Mouse (Mus musculus): ENCODE data around the gene Ebf1. TPM values are rescaled to one million over a fixed set of nuclear protein-coding genes. Genes with fewer than 3 reads are reported as not detected.
A peak's percentile ranks its signal among the peaks of the same experiment; 100 is the strongest.

Ebf1 gene
- polyA plus RNA-seq, 1 experiment from 2014 or later: 43.7 TPM

DNA sequence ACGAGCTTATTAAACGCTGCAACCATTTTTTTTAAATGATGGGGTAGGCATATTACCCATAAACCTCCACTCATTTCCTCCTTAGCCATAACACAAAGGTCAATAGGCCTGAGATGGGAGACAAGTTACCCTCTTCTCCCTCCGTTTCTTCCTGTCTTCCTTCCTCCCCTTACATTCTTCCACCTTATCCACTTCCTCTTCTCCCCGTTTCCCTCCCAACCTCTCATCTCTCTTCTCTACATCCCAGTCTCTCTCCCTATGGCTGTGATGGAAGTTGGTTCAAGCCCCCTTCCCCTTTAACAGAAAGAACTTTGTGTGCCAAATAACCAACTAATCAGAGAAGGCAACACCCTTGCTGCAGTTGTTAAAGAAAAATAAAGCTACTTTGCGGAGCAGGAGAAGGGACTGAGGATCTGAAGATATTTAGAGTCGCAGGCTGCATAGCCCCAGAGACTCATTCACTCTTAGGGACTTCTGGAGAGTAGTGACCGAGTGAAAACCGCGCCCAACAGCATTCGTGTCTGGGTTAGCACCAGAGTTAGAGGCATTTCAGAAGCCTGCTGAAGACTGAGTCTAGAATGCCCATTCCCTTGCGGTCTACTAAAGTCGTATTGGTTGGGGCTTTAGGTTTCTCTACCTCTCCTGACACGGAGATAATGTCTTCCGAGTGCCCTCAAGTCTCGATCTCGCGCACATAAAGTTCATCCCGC, 884 bp upstream of the Ebf1 start:
- Histone ChIP-seq H3K4me2 (ENCODE audit: low read length) (peak overlapping the region; percentile 69), H3K9me3 (ENCODE audit: control insufficient read depth, low read length) (no peaks in the 10 kb centered on the region), H3K4me1 (replicated peaks; ENCODE audit: control insufficient read depth, insufficient read depth, low read length) (peaks cover 32% of the 10 kb centered on the region), H3K27me3 (replicated peaks; ENCODE audit: control insufficient read depth, insufficient read depth, low read length) (peaks cover 67% of the 10 kb centered on the region), H3K9ac (replicated peaks; ENCODE audit: low read depth, low read length) (no peak overlapping the region), H3K27ac (ENCODE audit: low read length) (no peak overlapping the region), H3K36me3 (ENCODE audit: control insufficient read depth, insufficient read depth) (no peaks in the 10 kb centered on the region), H3K4me3 (replicated peaks; ENCODE audit: low read length) (peak overlapping the region; percentile 39)
- ATAC-seq: no peak
- 10% methylated on average over 18 of the region's 18 CpGs for WGBS

DNA sequence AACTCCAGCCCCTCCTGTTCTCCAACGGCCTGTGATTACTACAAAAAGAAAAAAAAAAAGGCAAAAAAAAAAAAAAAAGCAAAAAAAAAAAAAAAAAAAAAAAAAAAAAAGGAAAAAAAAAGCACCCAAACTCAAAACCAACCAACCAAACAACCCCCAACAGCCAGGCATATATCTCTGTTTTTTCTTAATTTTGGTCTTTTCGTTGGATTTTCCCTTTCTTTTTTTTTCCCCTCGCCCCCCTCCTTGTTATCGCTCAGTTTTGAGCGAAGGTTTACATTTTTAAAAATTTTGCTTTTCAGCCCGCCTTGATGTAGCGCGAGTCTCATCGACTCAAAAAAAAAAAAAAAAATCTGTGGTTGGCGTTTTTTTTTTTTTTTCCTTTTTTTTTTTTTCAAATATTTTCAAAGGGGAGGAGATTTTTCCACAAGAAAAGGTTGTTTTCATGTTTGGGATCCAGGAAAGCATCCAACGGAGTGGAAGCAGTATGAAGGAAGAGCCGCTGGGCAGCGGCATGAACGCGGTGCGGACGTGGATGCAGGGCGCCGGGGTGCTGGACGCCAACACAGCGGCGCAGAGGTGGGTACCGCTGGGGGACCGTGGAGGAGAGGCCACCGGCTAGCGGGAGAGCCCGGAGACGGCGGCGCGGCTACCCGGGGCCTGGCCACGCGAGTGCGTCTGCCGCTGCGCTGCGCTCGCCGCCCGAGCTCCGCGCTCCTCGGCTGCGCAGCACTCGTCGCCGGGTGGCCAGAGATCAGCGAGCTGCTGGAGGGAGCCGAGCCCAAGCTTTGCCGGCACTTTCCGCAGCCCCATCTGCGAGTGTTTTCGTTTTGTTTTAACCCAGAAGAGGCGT, 843 bp downstream of the Ebf1 start:
- peak overlapping the region; percentile 76 for H3K27ac ChIP-seq (ENCODE audit: low read length)
- 0 out of 2 replicates have a peak, but pooled peaks cover 2% of the 10 kb centered on the region for H3K9me3 ChIP-seq (ENCODE audit: control insufficient read depth, low read length)
- H3K4me1 ChIP-seq (replicated peaks; ENCODE audit: control insufficient read depth, insufficient read depth, low read length): peaks cover 26% of the 10 kb centered on the region
- H3K9ac ChIP-seq (replicated peaks; ENCODE audit: low read depth, low read length): peak overlapping the region; percentile 65
- ATAC-seq: peak; percentile 56
- peak overlapping the region; percentile 52 for H3K4me3 ChIP-seq (replicated peaks; ENCODE audit: low read length)
- H3K36me3 ChIP-seq (ENCODE audit: control insufficient read depth, insufficient read depth): no peaks in the 10 kb centered on the region
- peak overlapping the region; percentile 69 for H3K4me2 ChIP-seq (ENCODE audit: low read length)
- 0% methylated on average over 54 of the region's 55 CpGs for WGBS
- peaks cover 65% of the 10 kb centered on the region for H3K27me3 ChIP-seq (replicated peaks; ENCODE audit: control insufficient read depth, insufficient read depth, low read length)

DNA sequence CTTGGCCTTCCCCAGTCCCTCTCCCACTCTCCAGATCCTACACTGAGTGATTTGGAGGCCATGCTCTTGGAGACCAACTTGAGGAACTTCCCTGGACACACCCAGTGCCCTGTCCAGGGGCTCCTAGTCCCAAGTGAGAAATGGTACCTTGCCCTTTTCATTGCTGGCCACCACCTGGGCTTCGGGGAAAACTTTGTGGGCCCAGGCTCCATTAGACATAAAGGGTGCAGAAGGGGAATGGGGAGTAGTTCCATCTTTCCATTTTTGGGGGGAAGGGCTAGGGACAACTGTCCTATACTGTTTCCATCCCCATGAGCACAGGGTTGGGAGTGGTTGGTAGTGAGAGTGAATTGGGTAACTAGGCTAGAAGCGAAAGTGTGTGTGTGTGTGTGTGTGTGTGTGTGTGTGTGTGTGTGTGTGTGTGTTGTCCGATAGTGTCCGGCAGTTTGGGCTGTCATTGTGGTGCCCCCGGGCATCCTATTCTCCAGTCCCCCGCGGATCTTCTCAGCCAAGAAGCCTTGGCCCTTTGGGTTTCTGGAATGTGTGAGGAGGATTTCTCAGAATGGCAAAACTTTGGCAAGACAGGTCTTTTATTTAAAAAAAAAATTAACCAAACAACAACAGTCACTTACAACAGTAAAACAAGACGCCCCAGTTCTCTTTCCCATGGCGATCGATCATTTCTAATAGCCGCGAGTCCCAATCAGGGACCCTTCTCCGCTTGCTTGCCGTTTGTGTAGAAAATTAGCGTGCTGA, 2.2 kb downstream of the Ebf1 start:
- peak overlapping the region; percentile 35 for H3K4me2 ChIP-seq (ENCODE audit: low read length)
- peaks cover 20% of the 10 kb centered on the region for H3K4me1 ChIP-seq (replicated peaks; ENCODE audit: control insufficient read depth, insufficient read depth, low read length)
- 0 out of 2 replicates have a peak, but pooled peaks cover 2% of the 10 kb centered on the region for H3K9me3 ChIP-seq (ENCODE audit: control insufficient read depth, low read length)
- ATAC-seq: no peak
- H3K36me3 ChIP-seq (ENCODE audit: control insufficient read depth, insufficient read depth): no peaks in the 10 kb centered on the region
- H3K9ac ChIP-seq (replicated peaks; ENCODE audit: low read depth, low read length): no peak overlapping the region; the same call in none of the 2 replicates
- H3K27me3 ChIP-seq (replicated peaks; ENCODE audit: control insufficient read depth, insufficient read depth, low read length): peaks cover 60% of the 10 kb centered on the region
- peak overlapping the region; percentile 53 for H3K27ac ChIP-seq (ENCODE audit: low read length)
- peak overlapping the region; percentile 37 for H3K4me3 ChIP-seq (replicated peaks; ENCODE audit: low read length)
- WGBS: 1% methylated on average over 15 of the region's 15 CpGs

DNA sequence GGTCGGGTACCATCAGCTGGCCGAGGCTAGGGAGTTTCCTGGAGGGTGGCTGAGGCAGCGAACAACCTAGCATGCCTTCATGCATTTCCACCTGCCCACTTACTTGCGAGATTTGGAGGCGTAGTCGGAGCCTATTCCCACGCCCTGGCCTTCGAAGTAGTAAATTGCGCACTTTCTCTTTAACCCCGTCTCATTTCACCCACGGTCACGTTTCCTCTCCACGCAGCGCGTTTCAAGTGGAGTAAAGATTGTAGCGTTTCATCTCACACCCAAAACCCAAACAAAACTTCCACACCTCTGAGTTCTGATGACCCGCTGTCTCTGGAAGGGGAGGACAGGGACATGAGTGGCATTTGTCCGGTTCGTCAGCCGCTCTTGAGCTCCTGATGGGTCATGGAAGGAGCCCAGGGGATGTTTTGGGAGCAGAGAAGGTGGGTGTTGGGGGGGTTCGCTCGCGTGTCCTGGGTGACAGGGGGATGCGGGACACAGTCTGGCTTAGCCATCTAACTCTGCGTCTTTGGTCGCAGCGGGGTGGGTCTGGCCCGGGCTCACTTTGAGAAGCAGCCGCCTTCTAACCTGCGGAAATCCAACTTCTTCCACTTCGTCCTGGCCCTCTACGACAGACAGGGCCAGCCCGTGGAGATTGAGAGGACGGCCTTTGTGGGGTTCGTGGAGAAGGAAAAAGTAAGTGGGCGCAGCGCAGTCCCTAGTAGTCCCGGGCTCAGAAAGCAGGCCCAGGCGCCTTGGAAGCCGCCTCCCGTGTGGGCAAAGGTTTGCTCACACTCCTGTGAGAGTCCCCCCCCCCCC, 3.0 kb downstream of the Ebf1 start:
- H3K27ac ChIP-seq (ENCODE audit: low read length): peak overlapping the region; percentile 31; the same call in 1 of the 2 replicates
- 2% methylated on average over 41 of the region's 41 CpGs for WGBS
- ATAC-seq: no peak
- H3K4me2 ChIP-seq (ENCODE audit: low read length): peak overlapping the region; percentile 35
- peaks cover 60% of the 10 kb centered on the region for H3K27me3 ChIP-seq (replicated peaks; ENCODE audit: control insufficient read depth, insufficient read depth, low read length)
- H3K36me3 ChIP-seq (ENCODE audit: control insufficient read depth, insufficient read depth): no peaks in the 10 kb centered on the region
- H3K4me1 ChIP-seq (replicated peaks; ENCODE audit: control insufficient read depth, insufficient read depth, low read length): peaks cover 20% of the 10 kb centered on the region
- peak overlapping the region; percentile 33; the same call in 1 of the 2 replicates for H3K9ac ChIP-seq (replicated peaks; ENCODE audit: low read depth, low read length)
- peak overlapping the region; percentile 37 for H3K4me3 ChIP-seq (replicated peaks; ENCODE audit: low read length)
- 0 out of 2 replicates have a peak, but pooled peaks cover 2% of the 10 kb centered on the region for H3K9me3 ChIP-seq (ENCODE audit: control insufficient read depth, low read length)

DNA sequence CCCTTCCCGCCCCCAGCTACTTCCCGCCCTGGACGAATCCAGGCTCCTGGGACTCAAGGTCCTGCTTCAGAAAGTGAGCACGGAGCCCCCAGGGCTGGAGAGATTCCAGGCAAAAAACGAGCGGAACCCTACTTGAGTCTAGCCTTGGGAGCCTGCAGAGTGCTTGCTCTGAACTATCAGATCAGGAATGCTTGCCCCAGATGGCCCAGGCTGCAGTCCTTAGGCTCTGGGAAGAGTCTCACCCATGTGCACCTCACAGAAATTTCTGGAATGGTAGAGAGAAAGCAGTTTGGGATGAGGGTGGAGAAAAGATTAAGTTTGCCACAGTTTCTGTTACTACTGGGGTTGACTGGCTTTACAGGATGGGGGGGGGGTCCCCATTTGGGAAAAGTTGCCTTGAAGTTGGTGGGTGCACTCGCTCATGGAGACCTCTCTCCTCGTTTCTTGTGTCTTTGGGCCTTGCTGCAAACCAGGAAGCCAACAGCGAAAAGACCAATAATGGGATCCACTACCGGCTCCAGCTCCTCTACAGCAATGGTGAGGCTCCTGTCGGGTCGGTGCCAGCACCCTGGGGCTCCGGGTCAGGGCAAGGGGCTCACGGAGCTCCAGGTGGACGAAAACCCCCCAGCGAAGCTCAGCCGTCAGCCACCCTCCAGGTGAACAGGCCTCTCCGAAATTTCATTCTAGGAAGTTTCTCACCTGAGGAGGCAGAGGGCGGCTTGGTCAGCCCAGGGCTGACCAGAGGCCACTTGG, 3.8 kb downstream of the Ebf1 start:
- Histone ChIP-seq H3K27ac (ENCODE audit: low read length) (no peak overlapping the region; the same call in 1 of the 2 replicates), H3K9ac (replicated peaks; ENCODE audit: low read depth, low read length) (peak overlapping the region; percentile 25; the same call in 1 of the 2 replicates)

DNA sequence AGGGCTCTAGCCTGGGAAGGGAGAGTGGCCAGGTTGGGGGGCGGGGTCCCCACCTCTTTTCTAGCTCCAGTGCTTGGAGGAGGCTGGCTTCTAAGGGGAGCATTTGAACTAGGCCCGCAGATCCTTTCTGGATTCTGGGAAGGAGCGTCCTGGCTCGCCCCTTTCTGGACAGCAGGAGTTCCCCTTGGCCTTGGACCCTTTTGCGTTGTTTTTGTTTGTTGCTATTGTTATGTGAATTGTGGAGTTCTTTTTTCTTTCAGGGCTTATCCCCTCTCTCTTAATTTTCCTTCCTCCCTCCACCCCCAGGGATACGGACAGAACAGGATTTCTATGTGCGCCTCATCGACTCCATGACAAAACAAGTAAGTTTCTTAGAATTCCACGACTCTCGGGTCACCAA, 4.5 kb downstream of the Ebf1 start:
- H3K9ac ChIP-seq (replicated peaks; ENCODE audit: low read depth, low read length): no peak overlapping the region
- H3K27ac ChIP-seq (ENCODE audit: low read length): no peak overlapping the region
- no peaks in the 10 kb centered on the region for H3K36me3 ChIP-seq (ENCODE audit: control insufficient read depth, insufficient read depth)
- WGBS: 19% methylated on average over 10 of the region's 10 CpGs
- 0 out of 2 replicates have a peak, but pooled peaks cover 2% of the 10 kb centered on the region for H3K9me3 ChIP-seq (ENCODE audit: control insufficient read depth, low read length)
- ATAC-seq: no peak
- peaks cover 48% of the 10 kb centered on the region for H3K27me3 ChIP-seq (replicated peaks; ENCODE audit: control insufficient read depth, insufficient read depth, low read length)
- H3K4me3 ChIP-seq (replicated peaks; ENCODE audit: low read length): no peak overlapping the region; the same call in none of the 2 replicates
- H3K4me1 ChIP-seq (replicated peaks; ENCODE audit: control insufficient read depth, insufficient read depth, low read length): peaks cover 21% of the 10 kb centered on the region
- peak overlapping the region; percentile 31 for H3K4me2 ChIP-seq (ENCODE audit: low read length)

More for the DNA sequence above, 3.8 kb downstream of the Ebf1 start:
- H3K4me2 ChIP-seq (ENCODE audit: low read length): peak overlapping the region; percentile 31
- H3K4me1 ChIP-seq (replicated peaks; ENCODE audit: control insufficient read depth, insufficient read depth, low read length): peaks cover 20% of the 10 kb centered on the region
- ATAC-seq: no peak
- no peaks in the 10 kb centered on the region for H3K36me3 ChIP-seq (ENCODE audit: control insufficient read depth, insufficient read depth)
- H3K27me3 ChIP-seq (replicated peaks; ENCODE audit: control insufficient read depth, insufficient read depth, low read length): peaks cover 55% of the 10 kb centered on the region
- 0 out of 2 replicates have a peak, but pooled peaks cover 2% of the 10 kb centered on the region for H3K9me3 ChIP-seq (ENCODE audit: control insufficient read depth, low read length)
- 21% methylated on average over 16 of the region's 19 CpGs for WGBS
- H3K4me3 ChIP-seq (replicated peaks; ENCODE audit: low read length): peak overlapping the region; percentile 37

DNA sequence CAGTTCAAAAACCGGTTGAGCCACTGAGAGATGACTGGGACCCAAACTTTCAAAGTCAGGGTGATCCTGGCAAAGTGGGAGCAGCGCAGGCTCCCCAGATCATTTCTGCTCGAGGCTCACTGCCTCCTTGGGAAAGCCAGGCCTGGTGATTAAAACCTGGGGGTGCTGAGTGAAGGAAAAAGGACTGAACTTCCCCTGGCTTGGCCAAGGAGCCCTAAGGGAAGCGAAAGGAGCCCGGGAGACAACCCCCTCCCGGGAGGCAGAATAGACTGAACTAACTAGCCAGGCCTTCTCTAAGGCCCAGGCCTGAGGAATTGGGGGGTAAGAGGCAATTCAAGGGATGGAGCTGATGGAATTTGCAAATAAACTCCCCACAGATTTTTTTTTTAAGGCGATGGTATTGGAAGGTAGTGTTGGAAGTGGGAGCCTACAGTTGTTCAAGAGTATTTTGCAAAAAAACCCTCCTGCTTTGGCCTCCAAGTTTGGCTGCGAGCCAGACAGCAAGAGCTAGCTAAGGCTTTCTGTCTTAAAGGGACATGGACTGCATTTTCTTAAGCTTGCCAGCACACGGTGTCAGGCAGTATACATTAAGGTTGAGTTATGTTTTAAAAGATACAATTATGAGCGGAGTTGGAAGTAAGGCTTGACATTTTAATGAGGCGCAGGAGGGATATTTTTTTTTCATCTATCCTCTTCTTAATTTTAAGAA, 5.1 kb downstream of the Ebf1 start:
- H3K27me3 ChIP-seq (replicated peaks; ENCODE audit: control insufficient read depth, insufficient read depth, low read length): peaks cover 46% of the 10 kb centered on the region
- 21% methylated on average over 11 of the region's 11 CpGs for WGBS

More for the DNA sequence above, 5.1 kb downstream of the Ebf1 start:
- H3K9me3 ChIP-seq (ENCODE audit: control insufficient read depth, low read length): 0 out of 2 replicates have a peak, but pooled peaks cover 2% of the 10 kb centered on the region
- peaks cover 16% of the 10 kb centered on the region for H3K4me1 ChIP-seq (replicated peaks; ENCODE audit: control insufficient read depth, insufficient read depth, low read length)
- no peak overlapping the region for H3K9ac ChIP-seq (replicated peaks; ENCODE audit: low read depth, low read length)
- H3K27ac ChIP-seq (ENCODE audit: low read length): no peak overlapping the region
- H3K4me2 ChIP-seq (ENCODE audit: low read length): peak overlapping the region; percentile 20
- H3K36me3 ChIP-seq (ENCODE audit: control insufficient read depth, insufficient read depth): no peaks in the 10 kb centered on the region
- peak overlapping the region; percentile 3 for H3K4me3 ChIP-seq (replicated peaks; ENCODE audit: low read length)
- ATAC-seq: no peak
